Mouse (Mus musculus) neural tube, embryonic 11.5 days (tissue): ENCODE results near the gene Pias4. TPM values are rescaled to one million over a fixed set of nuclear protein-coding genes. Genes with fewer than 3 reads are reported as not detected.
A peak's percentile ranks its signal among the peaks of the same experiment; 100 is the strongest.

ENCODE experiments used
- ATAC-seq: fragments of 200-750 bp; cut with Nextera tagmentation; 2 replicates; pipeline ENCODE4 v1.8.0; 2017; ENCODE audit warnings: moderate number of reproducible peaks, mild to moderate bottlenecking, moderate TSS enrichment, moderate library complexity; ENCODE audit not compliant: insufficient read depth, low FRiP score, low TSS enrichment
- DNase-seq: peaks from one replicate; pipeline ENCODE4 v3.0.0-alpha.2; 2015; ENCODE audit warnings: low spot score
- H3K27ac ChIP-seq: fragments of 300-500 bp; sonication (generic); 2 replicates; pipeline ENCODE4 v1.5.1; 2014; ENCODE audit warnings: low read depth, mild to moderate bottlenecking, low read length
- H3K27me3 ChIP-seq: fragments of 300-500 bp; sonication (generic); 2 replicates; pipeline ENCODE4 v1.6.1; 2014; ENCODE audit warnings: mild to moderate bottlenecking, low read length, mixed read lengths; ENCODE audit not compliant: control insufficient read depth, insufficient read depth
- H3K36me3 ChIP-seq: fragments of 300-500 bp; sonication (generic); 2 replicates; pipeline ENCODE4 v1.6.1; 2014; ENCODE audit warnings: mild to moderate bottlenecking, low read length, moderate library complexity, mixed read lengths; ENCODE audit not compliant: control insufficient read depth, insufficient read depth
- H3K4me1 ChIP-seq: fragments of 300-500 bp; sonication (generic); 2 replicates; pipeline ENCODE4 v1.6.1; 2014; ENCODE audit warnings: low read length, mixed read lengths; ENCODE audit not compliant: control insufficient read depth, insufficient read depth
- H3K4me2 ChIP-seq: fragments of 300-500 bp; sonication (generic); 2 replicates; pipeline ENCODE4 v1.6.1; 2014; ENCODE audit warnings: low read depth, mild to moderate bottlenecking, moderate library complexity
- H3K4me3 ChIP-seq: fragments of 300-500 bp; sonication (generic); 2 replicates; pipeline ENCODE4 v1.5.1; 2014; ENCODE audit warnings: low read depth, low read length
- H3K9ac ChIP-seq: fragments of 300-500 bp; sonication (generic); 2 replicates; pipeline ENCODE4 v1.6.1; 2014; ENCODE audit warnings: mild to moderate bottlenecking, low read length
- H3K9me3 ChIP-seq: fragments of 300-500 bp; sonication (generic); 2 replicates; pipeline ENCODE4 v1.6.1; 2016; ENCODE audit warnings: low read length; ENCODE audit not compliant: control insufficient read depth
- WGBS: fragments of 180-500 bp; shearing (Covaris S2); extraction: QIAGEN DNeasy Blood & Tissue Kit; methylation state at CpG from one replicate; pipeline ENCODE4 v1.1.7; 2014; 5-methylcytosine and 5-hydroxymethylcytosine counted together
- polyA plus RNA-seq: library from polyadenylated mRNA; unstranded; fragments of >200 nt; fragmentation: Nextera tagmentation; extraction: Ambion mirVana; gene quantifications from 2 replicates; pipeline ENCODE4 v1.2.1, GENCODE M21; 2014

The Pias4 gene
- polyA plus RNA-seq, 1 experiment from 2014 or later = 68.3 TPM

DNA sequence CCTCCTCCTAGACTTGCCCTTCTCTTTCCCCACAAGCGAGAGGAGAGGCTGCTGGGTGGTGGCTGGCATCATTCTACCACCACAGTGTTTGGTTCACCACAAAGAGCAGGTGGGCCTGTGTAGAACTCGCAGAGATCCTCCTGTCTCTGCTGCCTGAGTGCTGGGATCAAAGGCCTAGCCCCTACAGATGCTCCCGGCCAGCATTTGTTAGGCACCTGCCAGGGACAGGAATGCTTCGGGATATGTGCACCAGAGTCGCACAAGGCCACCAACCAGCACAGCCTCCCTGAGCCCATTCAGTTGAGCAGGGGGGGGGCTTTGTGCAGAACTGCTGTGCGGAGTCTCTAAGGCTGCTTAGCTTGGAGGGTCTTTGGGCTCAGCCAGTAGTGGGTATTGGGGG is 22.4 kb downstream of the Pias4 start:
- 94% methylated on average over 6 of the region's 6 CpGs for WGBS
- Histone ChIP-seq H3K27ac (no peak overlapping the region), H3K36me3 (peaks cover 28% of the 10 kb centered on the region), H3K27me3 (no peaks in the 10 kb centered on the region), H3K9me3 (no peaks in the 10 kb centered on the region), H3K9ac (no peak overlapping the region), H3K4me3 (no peak overlapping the region), H3K4me2 (no peak overlapping the region), H3K4me1 (peaks cover 11% of the 10 kb centered on the region)
- DNase-seq = no peak
- ATAC-seq = no peak

DNA sequence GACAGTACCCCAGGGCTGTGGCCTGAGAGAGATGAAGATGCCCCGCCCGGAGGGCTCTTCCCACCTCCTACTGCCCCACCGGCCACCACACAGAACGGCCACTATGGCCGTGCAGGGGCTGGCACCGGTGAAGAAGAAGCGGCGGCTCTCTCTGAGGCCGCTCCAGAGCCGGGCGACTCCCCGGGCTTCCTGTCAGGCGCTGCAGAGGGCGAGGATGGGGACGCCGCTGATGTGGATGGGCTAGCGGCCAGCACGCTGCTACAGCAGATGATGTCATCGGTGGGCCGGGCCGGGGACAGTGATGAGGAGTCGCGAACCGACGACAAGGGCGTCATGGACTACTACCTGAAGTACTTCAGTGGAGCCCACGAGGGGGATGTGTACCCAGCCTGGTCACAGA is 23.1 kb downstream of the Pias4 start:
- 95% methylated on average over 25 of the region's 27 CpGs for WGBS
- peaks cover 28% of the 10 kb centered on the region for H3K36me3 ChIP-seq

DNA sequence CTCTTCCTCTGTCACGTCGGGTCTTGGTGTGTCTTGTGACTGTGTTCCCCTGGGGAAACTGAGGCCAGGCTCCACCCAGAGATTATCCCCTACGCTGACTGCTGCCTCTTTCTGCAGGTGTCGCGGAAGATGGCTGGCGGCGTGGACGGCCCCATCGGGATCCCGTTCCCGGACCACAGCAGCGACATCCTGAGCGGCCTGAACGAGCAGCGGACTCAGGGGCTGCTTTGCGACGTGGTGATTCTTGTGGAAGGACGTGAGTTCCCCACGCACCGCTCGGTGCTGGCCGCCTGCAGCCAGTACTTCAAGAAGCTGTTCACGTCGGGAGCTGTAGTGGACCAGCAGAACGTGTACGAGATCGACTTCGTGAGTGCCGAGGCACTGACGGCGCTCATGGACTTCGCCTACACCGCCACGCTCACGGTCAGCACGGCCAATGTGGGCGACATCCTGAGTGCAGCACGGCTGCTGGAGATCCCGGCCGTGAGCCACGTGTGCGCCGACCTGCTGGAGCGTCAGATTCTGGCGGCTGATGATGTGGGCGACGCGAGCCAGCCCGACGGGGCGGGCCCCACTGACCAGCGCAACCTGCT is 23.8 kb downstream of the Pias4 start:
- 96% methylated on average over 52 of the region's 52 CpGs for WGBS

More for the DNA sequence above, 23.1 kb downstream of the Pias4 start:
- Histone ChIP-seq H3K4me2 (no peak overlapping the region), H3K9ac (no peak overlapping the region), H3K9me3 (no peaks in the 10 kb centered on the region), H3K27me3 (no peaks in the 10 kb centered on the region), H3K4me1 (peaks cover 17% of the 10 kb centered on the region), H3K27ac (no peak overlapping the region), H3K4me3 (no peak overlapping the region)
- ATAC-seq = no peak
- DNase-seq = no peak

DNA sequence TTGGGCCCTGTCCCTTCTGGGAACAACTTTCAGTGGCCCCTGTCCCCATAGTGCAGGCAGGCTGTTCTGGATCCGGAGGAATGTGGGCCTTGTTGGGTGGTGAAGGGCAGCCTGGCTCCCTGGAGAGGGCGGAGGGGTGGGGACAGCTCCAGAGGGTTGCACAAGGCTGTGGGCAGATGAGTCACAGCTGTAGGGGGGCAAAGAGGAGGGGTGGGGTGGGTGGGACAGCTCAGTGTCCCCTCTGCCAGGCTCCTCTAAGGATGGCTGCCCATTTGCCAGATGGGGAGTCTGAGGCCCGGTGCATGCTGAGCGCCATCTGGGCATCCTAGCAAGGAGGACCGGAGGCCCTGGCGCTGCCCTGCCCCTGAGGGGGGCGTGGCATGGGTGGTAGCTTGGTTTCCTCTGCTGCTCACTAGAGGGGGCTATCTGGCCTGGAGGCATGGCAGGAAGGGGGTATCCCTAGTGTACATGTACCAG is 24.5 kb downstream of the Pias4 start:
- peaks cover 25% of the 10 kb centered on the region for H3K36me3 ChIP-seq
- DNase-seq (no peak), ATAC-seq (no peak)
- WGBS = 93% methylated on average over 7 of the region's 7 CpGs
- H3K27me3 ChIP-seq = no peaks in the 10 kb centered on the region
- H3K4me2 ChIP-seq = no peak overlapping the region
- peaks cover 30% of the 10 kb centered on the region for H3K4me1 ChIP-seq
- no peak overlapping the region for H3K4me3 ChIP-seq
- H3K9me3 ChIP-seq = no peaks in the 10 kb centered on the region
- H3K9ac ChIP-seq = no peak overlapping the region
- peak overlapping the region; percentile 23; the same call in 1 of the 2 replicates for H3K27ac ChIP-seq

More for the DNA sequence above, 23.8 kb downstream of the Pias4 start:
- Histone ChIP-seq H3K36me3 (peaks cover 28% of the 10 kb centered on the region), H3K4me3 (no peak overlapping the region), H3K4me2 (no peak overlapping the region), H3K9me3 (no peaks in the 10 kb centered on the region), H3K27ac (no peak overlapping the region), H3K4me1 (peaks cover 24% of the 10 kb centered on the region), H3K9ac (no peak overlapping the region), H3K27me3 (no peaks in the 10 kb centered on the region)
- ATAC-seq (no peak), DNase-seq (no peak)

DNA sequence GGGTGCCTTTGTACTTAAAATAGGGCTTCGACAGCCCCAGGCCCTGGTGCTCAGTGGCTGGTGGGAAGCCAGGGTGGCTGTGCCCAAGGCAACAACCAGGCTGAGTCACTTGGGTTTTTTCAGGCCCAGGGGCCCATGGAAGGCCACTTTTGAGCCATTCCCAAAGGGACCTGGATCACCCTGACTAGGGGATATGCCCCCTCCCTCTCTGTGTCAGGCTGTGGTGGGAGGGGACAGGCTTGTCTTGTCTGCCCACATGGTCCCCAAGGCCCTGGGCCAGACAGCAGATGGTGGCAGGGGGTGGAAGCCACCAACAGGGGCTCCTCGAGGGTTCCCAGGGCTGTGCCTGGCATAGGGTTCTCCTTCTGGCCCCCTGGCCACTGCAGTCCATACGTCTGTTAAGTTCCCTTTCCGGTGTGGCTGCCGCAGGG is 25.2 kb downstream of the Pias4 start:
- 65% methylated on average over 5 of the region's 5 CpGs for WGBS
- no peak overlapping the region for H3K4me3 ChIP-seq
- H3K9ac ChIP-seq = 0 out of 2 replicates have a peak overlapping the region, but pooled peaks have one; percentile 22
- H3K27ac ChIP-seq = peak overlapping the region; percentile 23; the same call in 1 of the 2 replicates
- H3K4me2 ChIP-seq = no peak overlapping the region
- no peaks in the 10 kb centered on the region for H3K9me3 ChIP-seq
- no peak for ATAC-seq
- no peak for DNase-seq
- H3K36me3 ChIP-seq = peaks cover 20% of the 10 kb centered on the region
- H3K4me1 ChIP-seq = peaks cover 30% of the 10 kb centered on the region
- no peaks in the 10 kb centered on the region for H3K27me3 ChIP-seq

DNA sequence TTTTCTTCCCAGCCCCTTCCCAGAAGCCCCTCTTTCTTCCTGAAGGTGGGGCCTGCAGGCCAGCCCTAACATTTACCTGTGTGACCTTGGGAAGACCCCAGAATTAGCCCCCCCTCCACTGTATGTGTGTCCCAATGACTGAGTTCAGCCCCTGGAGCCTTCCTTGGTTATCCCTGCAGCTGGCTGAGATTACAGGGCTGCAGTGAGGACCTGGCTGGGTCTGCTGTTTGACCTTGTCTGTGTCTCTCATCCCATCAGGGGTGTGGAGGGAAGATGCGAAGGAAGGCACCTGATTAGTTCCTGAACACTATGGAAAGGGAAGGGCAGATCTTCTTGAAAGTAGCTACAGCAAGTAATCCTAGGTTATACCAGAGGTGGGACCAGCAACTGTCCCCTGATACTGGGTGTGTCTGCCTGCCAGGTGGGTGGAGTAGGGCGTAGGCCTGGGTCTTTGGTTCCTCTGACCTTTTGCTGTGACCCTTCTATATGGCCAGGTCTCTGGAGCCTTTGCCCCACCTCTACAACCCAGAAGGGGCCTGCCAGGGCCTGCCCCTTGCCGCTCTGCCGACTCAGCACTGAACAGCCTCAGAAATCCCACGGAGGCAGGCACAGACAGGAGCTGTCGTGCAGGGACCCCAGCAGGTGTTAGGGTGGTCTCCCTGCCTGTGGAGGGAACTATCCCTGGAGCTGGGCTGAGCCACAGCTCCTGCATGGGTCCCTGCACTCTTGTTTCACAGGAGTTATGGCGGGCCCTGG is 26.1 kb downstream of the Pias4 start:
- Histone ChIP-seq H3K27me3 (no peaks in the 10 kb centered on the region), H3K4me3 (no peak overlapping the region), H3K4me2 (no peak overlapping the region), H3K4me1 (peaks cover 30% of the 10 kb centered on the region), H3K27ac (no peak overlapping the region), H3K9ac (no peak overlapping the region), H3K9me3 (no peaks in the 10 kb centered on the region), H3K36me3 (peaks cover 17% of the 10 kb centered on the region)
- DNase-seq (no peak), ATAC-seq (no peak)
- 85% methylated on average over 7 of the region's 7 CpGs for WGBS

DNA sequence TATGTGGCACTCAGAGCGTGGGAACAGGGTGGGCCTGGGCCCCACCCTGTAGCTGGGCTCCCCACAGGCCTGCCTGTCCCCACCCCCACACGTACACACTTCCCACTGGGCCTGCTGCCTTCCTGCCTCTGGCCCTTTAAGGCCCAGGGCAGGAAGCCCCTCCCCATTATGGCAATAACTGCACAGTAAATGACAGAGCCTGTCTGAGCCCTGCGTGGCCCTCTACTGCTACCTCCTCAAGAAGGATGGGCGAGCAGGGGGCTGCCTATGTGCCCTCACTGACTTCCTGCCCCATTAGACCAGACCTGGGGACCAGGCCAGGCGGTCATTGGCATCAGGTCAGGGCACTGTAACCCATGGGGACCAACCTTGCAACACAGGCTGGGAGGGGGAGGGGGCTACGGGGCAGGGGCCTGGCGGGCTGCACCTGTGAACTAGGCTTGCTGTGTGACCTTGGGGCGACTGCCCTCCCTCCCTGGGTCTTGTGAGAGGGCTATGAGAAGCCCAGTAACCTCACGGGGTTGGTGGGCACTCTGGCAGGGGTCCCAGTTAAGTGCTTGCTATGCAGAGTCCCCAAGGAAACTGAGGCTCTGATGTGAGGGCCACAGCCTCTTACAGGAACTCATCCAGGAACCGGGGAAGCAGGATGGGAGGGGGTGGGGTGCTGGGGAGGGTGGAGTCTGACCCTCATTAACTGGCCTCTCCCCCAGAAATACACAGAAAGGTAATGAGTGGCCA is 26.8 kb downstream of the Pias4 start:
- H3K9me3 ChIP-seq = no peaks in the 10 kb centered on the region
- DNase-seq (no peak), ATAC-seq (no peak)
- no peak overlapping the region for H3K4me3 ChIP-seq
- peaks cover 17% of the 10 kb centered on the region for H3K36me3 ChIP-seq
- peaks cover 2% of the 10 kb centered on the region for H3K27me3 ChIP-seq
- H3K4me1 ChIP-seq = peaks cover 31% of the 10 kb centered on the region
- 65% methylated on average over 10 of the region's 10 CpGs for WGBS
- no peak overlapping the region for H3K27ac ChIP-seq
- peak overlapping the region; percentile 28 for H3K9ac ChIP-seq
- H3K4me2 ChIP-seq = peak overlapping the region; percentile 20; the same call in 1 of the 2 replicates

DNA sequence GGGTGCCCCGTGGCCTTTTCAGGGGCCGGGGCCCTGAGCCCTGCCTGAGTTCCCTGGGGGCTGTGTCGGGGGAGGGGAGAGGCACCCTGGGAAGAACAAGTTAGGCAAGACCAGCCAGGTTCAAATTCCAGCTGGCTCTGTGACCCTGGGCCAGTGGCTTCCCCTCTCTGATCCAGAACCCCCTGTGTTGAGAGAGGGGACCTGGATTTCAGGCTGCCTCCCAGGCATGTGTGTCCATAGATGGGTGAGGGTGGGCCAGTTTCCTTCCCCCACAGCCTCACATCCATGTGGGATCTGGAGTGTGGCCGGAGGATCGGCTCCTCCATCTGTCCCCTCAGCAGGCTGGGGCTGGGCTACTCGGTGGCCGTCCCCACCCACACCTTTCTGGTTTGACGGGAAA is 27.7 kb downstream of the Pias4 start:
- 63% methylated on average over 8 of the region's 8 CpGs for WGBS

More for the DNA sequence above, 27.7 kb downstream of the Pias4 start:
- peak overlapping the region; percentile 4; the same call in 1 of the 2 replicates for H3K4me3 ChIP-seq
- H3K36me3 ChIP-seq = peaks cover 12% of the 10 kb centered on the region
- H3K9ac ChIP-seq = no peak overlapping the region; the same call in 1 of the 2 replicates
- no peak overlapping the region for H3K27ac ChIP-seq
- ATAC-seq (no peak), DNase-seq (no peak)
- no peaks in the 10 kb centered on the region for H3K9me3 ChIP-seq
- peaks cover 38% of the 10 kb centered on the region for H3K4me1 ChIP-seq
- H3K4me2 ChIP-seq = peak overlapping the region; percentile 20
- peaks cover 10% of the 10 kb centered on the region for H3K27me3 ChIP-seq
